Mouse (Mus musculus): ENCODE measurements around the gene Gtf2ird2. TPM values are rescaled to one million over a fixed set of nuclear protein-coding genes. Genes with fewer than 3 reads are reported as not detected.

Gtf2ird2 gene
- total and polyA plus RNA-seq, 3 experiments = 3.6 to 4.6 TPM; not detected in 1

GRCm38 (mm10) chr5:134155916-134156466 is 27.8 kb upstream of the Gtf2ird2 start (continued):
- TF ChIP-seq MYC (IDR thresholded peaks at IDR 0.05; ENCODE audit: low read depth, low read length) (no peak), POLR2AphosphoS5 (IDR thresholded peaks at IDR 0.05; ENCODE audit: borderline replicate concordance, low read depth, low read length) (no peak), USF2 (IDR thresholded peaks at IDR 0.05; ENCODE audit: borderline replicate concordance in 1 of 2, insufficient read depth in 1 of 2, low read depth in 1 of 2, low read length in 2 of 2) (no peak)

DNA sequence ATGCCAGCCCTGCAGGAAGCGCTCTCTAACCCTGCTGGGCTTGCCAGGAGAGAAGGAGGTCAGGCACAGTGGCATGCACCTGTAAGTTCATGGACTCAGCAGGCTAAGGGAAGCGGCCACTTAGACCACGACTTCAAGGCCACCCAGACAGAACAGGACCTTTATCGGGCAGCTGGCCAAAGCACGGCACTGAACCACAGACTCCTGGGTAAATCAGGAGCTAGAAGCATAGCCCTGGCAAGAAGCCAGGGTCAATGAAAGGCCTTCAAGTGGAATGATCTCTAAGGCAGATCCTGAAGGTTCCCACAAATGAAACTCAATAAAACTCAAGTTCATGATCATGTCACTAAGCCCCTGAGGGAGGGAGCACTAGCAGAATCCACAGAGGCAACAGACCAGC is 19.1 kb upstream of the Gtf2ird2 start:
- H3K9ac ChIP-seq (ENCODE audit: control insufficient read depth, low read depth, low read length, poor library complexity, severe bottlenecking) = no peak overlapping the region
- no peaks in the 10 kb centered on the region for H3K9me3 ChIP-seq (replicated peaks; ENCODE audit: insufficient read depth, low read length)
- H3K27ac ChIP-seq (ENCODE audit: control insufficient read depth, low read depth, low read length) = no peak overlapping the region
- no peaks in the 10 kb centered on the region for H3K4me1 ChIP-seq (ENCODE audit: control insufficient read depth in 1 of 2, insufficient read depth in 2 of 2, low read length in 2 of 2)
- H3K27me3 ChIP-seq (ENCODE audit: control insufficient read depth in 1 of 2, insufficient read depth in 2 of 2, low read length in 2 of 2) = no peaks in the 10 kb centered on the region
- H3K79me2 ChIP-seq (ENCODE audit: control insufficient read depth, insufficient read depth, low read length, poor library complexity) = no peaks in the 10 kb centered on the region
- H3K36me3 ChIP-seq (ENCODE audit: control insufficient read depth in 1 of 2, insufficient read depth in 2 of 2, low read length in 2 of 2) = peaks cover 0 to 9% of the 10 kb centered on the region in 2 experiments; a peak in 2 of 4 replicates
- H3K4me3 ChIP-seq (ENCODE audit: control insufficient read depth in 1 of 2, insufficient read depth in 1 of 2, low read depth in 2 of 2, low read length in 2 of 2) = no peak overlapping the region
- DNase-seq (ENCODE audit: low read depth, low spot score) = no peak
- no peak for TF ChIP-seq POLR2AphosphoS5 (IDR thresholded peaks at IDR 0.05; ENCODE audit: borderline replicate concordance, low read depth, low read length)
- no peak for TF ChIP-seq MAFK (IDR thresholded peaks at IDR 0.05; ENCODE audit: borderline replicate concordance, low read depth, low read length)
- no peak for TF ChIP-seq BHLHE40 (IDR thresholded peaks at IDR 0.05; ENCODE audit: borderline replicate concordance, low read depth, low read length)
- no peak for TF ChIP-seq GATA1 (IDR thresholded peaks at IDR 0.05; ENCODE audit: low read depth, low read length)
- TF ChIP-seq TCF12 (IDR thresholded peaks at IDR 0.05; ENCODE audit: low read depth, low read length) = no peak
- TF ChIP-seq ELF1 (IDR thresholded peaks at IDR 0.05; ENCODE audit: low read depth, low read length) = no peak
- no peak for TF ChIP-seq ZC3H11A (IDR thresholded peaks at IDR 0.05; ENCODE audit: low read depth, low read length)
- TF ChIP-seq TBP (IDR thresholded peaks at IDR 0.05; ENCODE audit: low read depth, low read length) = no peak
- no peak for TF ChIP-seq USF1 (IDR thresholded peaks at IDR 0.05; ENCODE audit: low read depth, low read length)
- TF ChIP-seq CHD1 (IDR thresholded peaks at IDR 0.05; ENCODE audit: low read depth, low read length) = no peak
- TF ChIP-seq NRF1 (IDR thresholded peaks at IDR 0.05; ENCODE audit: insufficient read depth, low read depth, low read length, poor library complexity, severe bottlenecking) = no peak
- TF ChIP-seq CTCF (IDR thresholded peaks at IDR 0.05 in 2 of 3, conservative IDR thresholded peaks at IDR 0.05 in 1 of 3; ENCODE audit: control insufficient read depth in 1 of 3, insufficient read depth in 1 of 3, low read depth in 2 of 3, low read length in 3 of 3, poor library complexity in 1 of 3, severe bottlenecking in 1 of 3) = no peak
- no peak for TF ChIP-seq SMC3 (IDR thresholded peaks at IDR 0.05; ENCODE audit: low read depth, low read length)
- TF ChIP-seq MEF2A (IDR thresholded peaks at IDR 0.05; ENCODE audit: extremely low read depth, insufficient replicate concordance, low read depth, low read length, poor library complexity, severe bottlenecking) = no peak
- no peak for TF ChIP-seq MYB (IDR thresholded peaks at IDR 0.05; ENCODE audit: low read depth, low read length)
- TF ChIP-seq JUND (IDR thresholded peaks at IDR 0.05; ENCODE audit: low read depth, low read length) = no peak

All from MEL (cell line).